Mouse (Mus musculus) CD4-positive helper T cell, adult 2 months (primary cell): ENCODE results near the gene Osbpl9.

ENCODE experiments used
- DNase-seq: peaks from one replicate; pipeline ENCODE4 v3.0.0-alpha.2; 2012; ENCODE audit warnings: low read depth, missing footprints, low spot score

Gene Osbpl9

GRCm38 (mm10) chr4:109105254-109105653 lies 96.8 kb downstream of the Osbpl9 start:
- peak; percentile 55 for DNase-seq

GRCm38 (mm10) chr4:109103145-109103883 lies 98.8 kb downstream of the Osbpl9 start:
- no peak for DNase-seq

GRCm38 (mm10) chr4:109102574-109102973 lies 99.5 kb downstream of the Osbpl9 start:
- DNase-seq = peak; percentile 78

GRCm38 (mm10) chr4:109098861-109099260 lies 103.2 kb downstream of the Osbpl9 start:
- no peak for DNase-seq

GRCm38 (mm10) chr4:109094269-109094668 lies 107.8 kb downstream of the Osbpl9 start:
- no peak for DNase-seq

GRCm38 (mm10) chr4:109092344-109092743 lies 109.7 kb downstream of the Osbpl9 start:
- no peak for DNase-seq

GRCm38 (mm10) chr4:109091241-109091777 lies 110.8 kb downstream of the Osbpl9 start:
- no peak for DNase-seq

- DNase-seq = no peak
These were observed 112.1 kb downstream of the Osbpl9 start for GRCm38 (mm10) chr4:109089999-109090398.

- no peak for DNase-seq
These were observed 112.9 kb downstream of the Osbpl9 start for GRCm38 (mm10) chr4:109089171-109089570.

GRCm38 (mm10) chr4:109080118-109080517 lies 122.0 kb downstream of the Osbpl9 start:
- no peak for DNase-seq

- peak; percentile 62 for DNase-seq
These were observed 122.4 kb downstream of the Osbpl9 start for GRCm38 (mm10) chr4:109079676-109080075.

GRCm38 (mm10) chr4:109078941-109079340 lies 123.1 kb downstream of the Osbpl9 start:
- no peak for DNase-seq

GRCm38 (mm10) chr4:109073296-109073695 lies 128.8 kb downstream of the Osbpl9 start:
- no peak for DNase-seq

GRCm38 (mm10) chr4:109072891-109073290 lies 129.2 kb downstream of the Osbpl9 start:
- DNase-seq = no peak

- DNase-seq = no peak
These were observed 136.4 kb downstream of the Osbpl9 start for GRCm38 (mm10) chr4:109065714-109066113.

- DNase-seq = no peak
These were observed 137.1 kb downstream of the Osbpl9 start for GRCm38 (mm10) chr4:109064941-109065340.

- DNase-seq = no peak
These were observed 142.7 kb downstream of the Osbpl9 start for GRCm38 (mm10) chr4:109059255-109059821.

GRCm38 (mm10) chr4:109057640-109058039 lies 144.4 kb downstream of the Osbpl9 start:
- DNase-seq = no peak

GRCm38 (mm10) chr4:109056351-109056750 lies 145.7 kb downstream of the Osbpl9 start:
- DNase-seq = no peak

- no peak for DNase-seq
These were observed 148.1 kb downstream of the Osbpl9 start for GRCm38 (mm10) chr4:109054003-109054402.

- no peak for DNase-seq
These were observed 149.8 kb downstream of the Osbpl9 start for GRCm38 (mm10) chr4:109052282-109052681.

- no peak for DNase-seq
These were observed 153.8 kb downstream of the Osbpl9 start for GRCm38 (mm10) chr4:109048258-109048657.

GRCm38 (mm10) chr4:109043756-109044155 lies 158.3 kb downstream of the Osbpl9 start:
- DNase-seq = no peak
